Mouse (Mus musculus) ES-Bruce4 (cell line): Measurements from ENCODE around the gene Mcrip1. TPM values are rescaled to one million over a fixed set of nuclear protein-coding genes. Genes with fewer than 3 reads are reported as not detected.

ENCODE experiments used
- H3K27ac ChIP-seq: 2 replicates; pipeline ENCODE4 v1.5.1; 2012; ENCODE audit warnings: low read length, inconsistent platforms; ENCODE audit not compliant: insufficient read depth
- H3K27me3 ChIP-seq: 2 replicates; pipeline ENCODE4 v1.6.1; 2012; ENCODE audit warnings: mild to moderate bottlenecking, low read length, inconsistent platforms; ENCODE audit not compliant: control insufficient read depth, poor library complexity, insufficient read depth, severe bottlenecking
- H3K36me3 ChIP-seq: 2 replicates; pipeline ENCODE4 v1.6.1; 2012; ENCODE audit warnings: inconsistent platforms, mild to moderate bottlenecking, low read length, moderate library complexity; ENCODE audit not compliant: control insufficient read depth, poor library complexity, insufficient read depth, severe bottlenecking
- H3K4me1 ChIP-seq: one replicate; pipeline ENCODE4 v1.8.1; 2011; ENCODE audit warnings: low read length; ENCODE audit not compliant: control insufficient read depth, insufficient read depth
- H3K4me3 ChIP-seq: 2 replicates; pipeline ENCODE4 v1.5.1; 2011; ENCODE audit warnings: low read depth, mild to moderate bottlenecking, low read length
- H3K9ac ChIP-seq: 2 replicates; pipeline ENCODE4 v1.6.1; 2012; ENCODE audit warnings: low read depth, mild to moderate bottlenecking, inconsistent platforms; ENCODE audit not compliant: poor library complexity, severe bottlenecking
- H3K9me3 ChIP-seq: replicated peaks from 2 replicates; pipeline ENCODE4 v1.6.1; 2012; ENCODE audit warnings: mild to moderate bottlenecking, low read length, inconsistent platforms; ENCODE audit not compliant: control insufficient read depth, poor library complexity, insufficient read depth, severe bottlenecking
- CTCF ChIP-seq: IDR thresholded peaks from one replicate; pipeline ENCODE4 v1.8.1; 2011; ENCODE audit warnings: low read depth, low read length
- EP300 ChIP-seq: IDR thresholded peaks from 2 replicates; pipeline ENCODE4 v1.6.1; 2011; ENCODE audit warnings: low read depth, low read length; ENCODE audit not compliant: insufficient read depth
- POLR2A ChIP-seq: IDR thresholded peaks from one replicate; pipeline ENCODE4 v1.8.1; 2011; ENCODE audit warnings: low read length; ENCODE audit not compliant: insufficient read depth
- polyA plus RNA-seq: library from polyadenylated mRNA; stranded (reverse); fragments of >200 nt; gene quantifications from 2 replicates; pipeline ENCODE4 v1.2.4, GENCODE M21; 2011; ENCODE audit warnings: low read depth; ENCODE audit not compliant: missing spikeins, insufficient read depth, insufficient read length

Gene Mcrip1
- polyA plus RNA-seq, 1 experiment, result 46.4 TPM

DNA sequence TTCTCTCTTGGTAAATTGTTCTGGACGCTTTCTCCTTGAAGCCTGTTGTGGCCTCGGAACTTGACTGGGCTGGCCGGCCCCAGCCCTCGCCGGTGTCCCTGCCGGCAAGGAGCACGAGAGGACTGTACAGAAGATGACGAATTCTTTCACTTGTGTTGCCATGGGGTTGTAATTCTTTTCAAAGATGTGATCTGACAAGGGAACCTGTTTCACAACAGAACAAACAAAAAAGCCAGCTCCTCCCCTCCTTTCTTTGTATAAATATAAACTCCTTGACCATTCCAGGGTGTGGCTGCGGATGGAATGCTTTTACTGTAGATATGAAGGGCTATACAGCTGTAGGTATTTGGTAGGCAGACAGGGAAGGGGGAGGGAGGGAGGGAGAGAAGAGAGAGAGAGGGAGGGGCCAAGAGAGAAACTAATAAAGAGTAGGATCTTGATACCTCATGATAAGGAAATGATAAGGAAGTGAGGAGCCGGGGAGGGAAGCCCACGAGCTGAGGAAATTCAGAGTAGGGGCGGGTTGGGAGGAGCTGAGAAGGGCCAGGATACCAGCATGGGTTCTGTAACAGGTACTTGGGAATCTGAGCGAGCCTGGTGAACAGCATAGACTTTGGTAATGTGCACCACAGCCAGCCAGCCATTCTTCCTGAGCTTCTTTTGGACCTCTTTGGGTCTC is 41.8 kb downstream of the Mcrip1 start:
- Histone ChIP-seq H3K4me1 (no peaks in the 10 kb centered on the region), H3K36me3 (no peaks in the 10 kb centered on the region), H3K27ac (no peak overlapping the region), H3K9me3 (no peaks in the 10 kb centered on the region), H3K9ac (no peak overlapping the region), H3K4me3 (no peak overlapping the region), H3K27me3 (no peaks in the 10 kb centered on the region)
- TF ChIP-seq CTCF, result no peak
- no peak for TF ChIP-seq EP300
- no peak for TF ChIP-seq POLR2A

- TF ChIP-seq CTCF, result peak; percentile 34
- no peak for TF ChIP-seq EP300
- no peak for TF ChIP-seq POLR2A
- Histone ChIP-seq H3K9ac (no peak overlapping the region), H3K9me3 (no peaks in the 10 kb centered on the region), H3K36me3 (no peaks in the 10 kb centered on the region), H3K4me1 (no peaks in the 10 kb centered on the region), H3K4me3 (no peak overlapping the region), H3K27me3 (no peaks in the 10 kb centered on the region), H3K27ac (no peak overlapping the region)
Observed at GRCm38 (mm10) chr11:120506899-120507298, 42.6 kb downstream of the Mcrip1 start.

- Histone ChIP-seq H3K4me1 (no peaks in the 10 kb centered on the region), H3K4me3 (no peak overlapping the region), H3K27me3 (no peaks in the 10 kb centered on the region), H3K27ac (no peak overlapping the region), H3K9me3 (no peaks in the 10 kb centered on the region), H3K9ac (no peak overlapping the region), H3K36me3 (no peaks in the 10 kb centered on the region)
- TF ChIP-seq POLR2A (no peak), CTCF (no peak), EP300 (no peak)
Observed at GRCm38 (mm10) chr11:120505661-120506060, 43.9 kb downstream of the Mcrip1 start.

DNA sequence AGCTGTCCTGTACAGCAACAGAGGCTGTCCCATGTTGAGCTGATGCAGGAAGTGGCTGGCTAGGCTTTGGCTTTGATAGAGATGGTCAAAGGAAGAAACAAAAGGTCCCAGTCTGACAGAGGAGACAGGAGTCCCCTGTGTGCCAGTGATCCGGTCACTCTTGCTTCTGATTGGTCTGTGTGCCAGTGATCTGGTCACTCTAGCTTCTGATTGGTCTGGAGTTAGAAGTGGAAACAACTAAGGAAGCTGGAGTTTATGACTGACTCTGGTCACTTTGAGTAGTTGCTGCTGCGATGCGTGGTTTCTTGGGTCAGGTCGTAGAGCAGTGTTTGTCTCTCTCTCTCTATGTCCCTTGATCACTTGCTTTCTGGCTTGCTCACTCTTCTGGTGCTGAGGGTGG is 47.8 kb downstream of the Mcrip1 start:
- Histone ChIP-seq H3K9me3 (no peaks in the 10 kb centered on the region), H3K4me1 (no peaks in the 10 kb centered on the region), H3K36me3 (0 out of 2 replicates have a peak, but pooled peaks cover 3% of the 10 kb centered on the region), H3K27ac (no peak overlapping the region), H3K4me3 (no peak overlapping the region), H3K27me3 (no peaks in the 10 kb centered on the region), H3K9ac (no peak overlapping the region)
- TF ChIP-seq CTCF (no peak), POLR2A (no peak), EP300 (no peak)

DNA sequence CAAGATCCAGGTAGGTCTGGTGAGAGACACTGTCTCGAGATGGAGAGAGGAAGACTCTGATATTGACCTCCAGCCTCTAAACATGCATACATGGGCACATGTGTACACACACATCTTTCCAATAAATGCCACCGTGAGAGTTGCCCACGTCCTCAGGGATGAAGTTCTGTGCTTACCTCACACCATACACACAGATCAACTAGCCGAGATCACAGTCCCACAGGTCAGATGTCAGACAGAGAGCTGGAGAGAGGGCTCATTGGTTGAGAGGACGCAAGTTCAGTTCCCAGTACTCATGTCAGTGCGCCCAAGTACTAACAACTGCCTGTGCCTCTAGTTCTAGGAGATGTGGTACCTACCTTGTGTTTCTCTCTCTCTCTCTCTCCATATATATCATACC is 48.5 kb downstream of the Mcrip1 start:
- no peaks in the 10 kb centered on the region for H3K27me3 ChIP-seq
- H3K4me3 ChIP-seq, result no peak overlapping the region
- TF ChIP-seq POLR2A (no peak), CTCF (no peak), EP300 (no peak)
- no peaks in the 10 kb centered on the region for H3K4me1 ChIP-seq
- no peak overlapping the region for H3K9ac ChIP-seq
- H3K36me3 ChIP-seq, result 0 out of 2 replicates have a peak, but pooled peaks cover 3% of the 10 kb centered on the region
- no peak overlapping the region for H3K27ac ChIP-seq
- no peaks in the 10 kb centered on the region for H3K9me3 ChIP-seq

DNA sequence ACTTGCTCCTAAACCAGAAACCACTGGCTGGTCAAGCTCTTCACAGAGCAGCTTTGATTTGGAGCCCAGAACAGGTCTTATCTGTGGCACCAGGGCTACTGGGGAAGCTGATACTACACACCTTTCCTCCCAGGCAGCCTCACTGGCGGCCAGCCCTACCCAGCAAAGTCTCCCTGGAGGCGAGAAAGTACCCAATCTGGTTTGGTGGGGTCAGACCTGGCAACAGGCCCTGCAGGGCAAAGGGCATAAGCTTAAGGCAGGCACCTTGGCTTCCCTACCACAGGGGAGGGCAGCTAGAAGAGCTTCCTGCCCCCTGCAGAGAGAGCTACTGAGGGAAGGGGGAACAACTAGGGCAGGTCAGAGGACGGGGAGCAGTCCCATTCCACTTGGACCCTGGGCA is 49.2 kb downstream of the Mcrip1 start:
- Histone ChIP-seq H3K27ac (no peak overlapping the region), H3K4me3 (no peak overlapping the region), H3K36me3 (0 out of 2 replicates have a peak, but pooled peaks cover 7% of the 10 kb centered on the region), H3K27me3 (no peaks in the 10 kb centered on the region), H3K4me1 (no peaks in the 10 kb centered on the region), H3K9ac (no peak overlapping the region), H3K9me3 (no peaks in the 10 kb centered on the region)
- no peak for TF ChIP-seq POLR2A
- no peak for TF ChIP-seq EP300
